Mouse (Mus musculus): ENCODE data around the gene Slc39a11. TPM values are rescaled to one million over a fixed set of nuclear protein-coding genes. Genes with fewer than 3 reads are reported as not detected.

Slc39a11 gene
- total RNA-seq, 2 experiments from 2014 or later: 1.8 to 3.1 TPM

Other genes starting within 250 kb of the Slc39a11 start
- not detected for gene Sstr2, start 30.7 kb downstream of the Slc39a11 start, total RNA-seq (2021)
- gene Cog1, start 910 bp downstream of the Slc39a11 start, total RNA-seq (2021): 10 to 100 TPM; 18.6 to 20.2 TPM
- 10 to 100 TPM; 24.7 to 25.4 TPM for gene Fam104a, start 34.1 kb upstream of the Slc39a11 start, total RNA-seq (2021)
- 1 to 10 TPM; 4.6 TPM for gene D11Wsu47e, start 34.3 kb upstream of the Slc39a11 start, total RNA-seq (2021)
- gene Cpsf4l, start 59.9 kb upstream of the Slc39a11 start, total RNA-seq (2021): not detected
- gene Cdc42ep4, start 101.8 kb upstream of the Slc39a11 start, total RNA-seq (2021): 1 to 10 TPM; 5.2 to 7.3 TPM

All from gastrocnemius, postnatal 25 days (tissue).